Mouse (Mus musculus) spleen, adult 12 weeks (tissue): Measurements from ENCODE around the gene Kcnc3.

Experiments
- DNase-seq: peaks from one replicate; pipeline ENCODE4 v3.0.0; 2022; ENCODE audit warnings: low spot score

The Kcnc3 gene

DNA sequence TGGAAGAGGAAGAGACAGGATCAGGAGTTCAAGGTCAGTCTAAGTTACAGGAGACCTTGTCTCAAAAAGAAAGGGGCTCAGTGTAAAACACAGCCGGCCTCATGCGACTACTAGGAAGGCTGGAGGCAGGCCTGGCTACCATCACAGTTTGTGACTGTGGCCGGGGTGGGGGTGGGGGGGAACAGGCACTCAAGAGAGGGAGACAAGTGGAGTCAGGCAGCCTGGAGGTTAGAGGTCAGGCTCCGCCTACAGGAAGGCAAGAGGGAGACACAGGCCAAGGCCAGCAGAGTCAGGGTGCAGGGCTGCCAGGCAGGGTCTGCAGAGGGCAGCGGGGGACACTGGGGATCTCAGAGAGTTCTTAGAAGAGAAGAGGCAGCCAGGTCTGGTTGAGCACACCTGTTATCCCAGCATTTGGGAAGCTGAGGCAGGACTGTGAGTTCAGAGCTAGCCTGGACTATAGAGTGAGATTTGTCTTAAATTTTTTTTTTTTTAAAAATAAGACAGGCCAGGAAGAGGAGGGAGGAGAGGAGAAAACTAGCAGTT is 6.6 kb downstream of the Kcnc3 start:
- DNase-seq: no peak

DNA sequence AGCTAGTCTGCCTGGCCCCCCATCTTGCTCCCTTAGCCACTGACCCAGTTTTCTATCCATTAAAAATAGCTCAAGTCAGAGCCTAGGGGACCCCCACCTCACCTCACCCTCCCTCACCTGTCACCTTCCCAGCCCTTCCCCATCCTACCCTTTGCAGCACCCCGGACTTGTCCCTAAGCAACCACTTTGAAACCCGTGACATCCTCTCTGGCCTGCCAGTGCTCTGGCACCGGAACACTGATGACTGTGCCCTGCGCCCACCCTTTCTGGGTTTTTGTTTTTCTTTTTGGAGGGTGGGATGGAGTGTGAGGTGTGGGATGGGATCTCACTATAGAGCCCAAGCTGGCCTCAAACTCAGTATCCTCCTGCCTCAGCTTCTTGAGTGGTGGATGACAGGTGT is 7.2 kb downstream of the Kcnc3 start:
- no peak for DNase-seq

- DNase-seq: no peak
Measured at GRCm38 (mm10) chr7:44598336-44598735, 7.9 kb downstream of the Kcnc3 start.

DNA sequence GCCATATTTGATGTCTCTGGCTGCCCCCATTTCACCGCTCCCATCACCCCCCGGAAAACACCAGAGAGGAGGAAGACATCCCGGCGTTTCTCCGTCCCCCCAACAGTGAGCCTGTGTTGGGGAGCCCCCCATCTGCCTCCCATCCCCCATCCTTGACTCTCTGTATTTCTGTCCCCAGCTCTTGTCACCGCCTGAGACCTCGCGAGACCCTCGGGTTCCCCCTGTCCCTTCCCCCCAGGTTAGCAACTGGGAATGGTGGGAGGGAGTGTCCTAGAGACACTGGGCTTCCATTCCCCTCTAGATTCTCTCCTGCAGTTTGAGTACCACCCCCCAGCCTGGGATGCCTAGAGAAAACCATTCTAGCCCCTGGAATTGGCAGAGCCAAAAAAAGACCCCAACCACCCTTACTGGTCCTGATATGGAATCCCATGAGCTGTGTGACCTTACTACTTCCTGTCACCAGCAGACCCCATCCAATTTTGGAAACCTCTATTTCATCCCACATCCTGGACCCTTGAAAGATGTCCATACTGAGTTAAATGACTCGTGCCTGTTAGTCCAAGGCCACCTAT is 10.3 kb downstream of the Kcnc3 start:
- DNase-seq: no peak

DNA sequence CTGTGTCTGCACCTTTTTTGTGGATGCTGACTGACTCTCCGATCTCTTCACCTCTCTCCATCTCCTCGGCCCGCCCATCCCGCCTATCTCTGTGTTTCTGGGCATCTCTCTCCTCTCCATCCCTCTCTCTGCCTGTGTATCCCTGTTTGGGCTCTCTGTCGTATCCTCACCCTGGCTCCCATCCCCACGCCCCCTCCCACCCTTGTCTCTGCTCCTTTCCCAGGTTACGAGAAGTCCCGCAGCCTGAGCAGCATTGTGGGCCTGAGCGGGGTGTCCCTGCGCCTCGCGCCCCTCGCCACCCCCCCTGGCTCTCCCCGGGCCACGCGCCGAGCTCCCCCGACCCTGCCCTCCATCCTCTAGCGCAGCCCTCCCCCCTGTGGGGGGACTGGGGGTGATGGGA is 11.2 kb downstream of the Kcnc3 start:
- DNase-seq: no peak

GRCm38 (mm10) chr7:44602443-44602842 is 12.0 kb downstream of the Kcnc3 start:
- DNase-seq: no peak

- DNase-seq: no peak
Measured at GRCm38 (mm10) chr7:44603186-44603855, 12.9 kb downstream of the Kcnc3 start.

- no peak for DNase-seq
Measured at GRCm38 (mm10) chr7:44604139-44604606, 13.7 kb downstream of the Kcnc3 start.

DNA sequence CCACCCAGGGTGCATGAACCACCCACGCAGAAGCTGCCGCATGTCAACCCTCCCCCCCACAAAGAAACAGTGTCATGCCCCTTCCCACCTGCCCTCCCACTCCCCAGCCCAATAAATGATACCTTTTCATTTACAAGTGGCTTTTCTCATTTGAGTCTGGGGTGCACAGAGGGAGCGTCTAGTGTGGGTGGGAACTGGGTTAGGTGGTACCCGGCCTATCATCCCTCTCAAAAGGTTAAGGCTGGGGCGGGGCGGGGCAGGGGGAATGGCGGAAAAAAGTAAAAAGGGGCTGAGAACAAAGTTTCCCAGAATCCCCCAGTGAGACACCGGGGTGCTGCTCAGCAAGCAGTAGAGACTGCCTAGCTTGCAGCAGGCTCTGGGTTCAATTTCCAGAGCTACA is 14.2 kb downstream of the Kcnc3 start:
- DNase-seq: no peak

DNA sequence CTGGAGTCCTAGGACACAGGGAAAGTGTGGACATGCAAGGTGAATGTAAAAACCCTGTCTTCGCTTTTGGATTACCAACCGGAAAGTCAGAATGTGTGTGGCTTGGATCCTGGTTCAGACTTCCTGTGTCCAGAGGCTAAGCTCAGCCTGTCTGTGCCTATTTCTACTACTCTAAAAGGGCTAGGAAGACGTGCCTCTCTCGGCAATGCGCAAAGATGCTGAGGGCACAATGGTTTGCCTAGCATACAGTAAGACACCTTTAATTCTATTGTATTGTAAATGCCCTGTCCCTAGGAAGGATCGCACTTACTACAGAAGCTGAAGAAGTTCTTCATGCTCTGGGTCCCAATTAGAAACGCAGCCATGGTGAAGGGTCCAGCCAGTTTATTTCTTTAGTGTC is 15.0 kb downstream of the Kcnc3 start:
- no peak for DNase-seq

GRCm38 (mm10) chr7:44606171-44606901 is 15.9 kb downstream of the Kcnc3 start:
- no peak for DNase-seq

GRCm38 (mm10) chr7:44612192-44612591 is 21.7 kb downstream of the Kcnc3 start:
- no peak for DNase-seq

DNA sequence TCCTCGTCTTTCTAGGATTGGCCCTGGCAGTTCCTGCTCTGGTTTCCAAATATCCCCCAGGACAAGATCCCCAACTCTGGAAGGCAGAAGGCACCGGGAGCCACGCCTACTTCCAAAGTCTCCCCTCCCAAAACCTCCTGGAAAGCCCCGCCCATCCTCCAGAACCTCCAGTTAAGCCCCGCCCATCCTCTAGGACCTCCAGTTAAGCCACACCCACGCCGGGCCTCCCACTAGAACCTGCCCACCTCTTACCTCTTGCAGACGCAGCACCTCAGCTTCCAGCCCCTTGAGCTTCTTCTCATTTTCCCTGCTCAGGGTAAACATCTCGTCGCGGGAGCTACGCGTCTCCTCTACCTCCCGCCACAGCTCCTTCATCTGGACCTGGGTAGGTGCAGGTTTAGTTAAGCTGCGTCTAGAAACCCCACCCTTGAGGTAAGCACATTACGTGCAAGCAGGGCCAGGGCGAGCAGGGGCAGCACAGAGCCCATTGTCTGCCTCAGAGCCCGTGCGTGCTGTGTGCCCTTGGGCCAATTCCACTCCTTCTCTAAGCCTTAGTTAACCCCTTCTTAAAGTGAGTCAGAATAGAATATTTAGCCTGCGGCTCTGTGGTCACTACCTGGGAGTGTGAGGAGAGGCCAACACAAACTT is 23.7 kb downstream of the Kcnc3 start:
- no peak for DNase-seq

DNA sequence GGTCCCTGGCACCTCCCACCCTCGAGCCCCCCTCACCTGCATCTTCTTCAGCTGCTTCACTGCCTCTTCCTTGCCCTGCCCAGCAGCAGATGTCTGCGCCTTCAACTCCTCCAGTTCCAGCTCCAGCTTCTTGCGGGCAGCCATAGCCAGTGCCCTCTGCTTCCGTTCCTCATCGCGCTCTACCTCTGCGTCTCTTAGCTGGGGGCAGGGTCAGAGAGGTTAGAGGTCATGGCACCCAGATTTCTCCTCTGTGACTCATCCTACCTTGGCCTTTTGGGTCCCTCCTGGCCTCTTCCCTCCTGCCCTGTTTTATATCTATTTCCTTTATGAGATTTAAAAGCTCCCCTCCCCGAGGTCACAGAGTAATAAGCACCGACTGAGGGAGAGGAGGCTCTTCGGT is 24.8 kb downstream of the Kcnc3 start:
- DNase-seq: no peak

DNA sequence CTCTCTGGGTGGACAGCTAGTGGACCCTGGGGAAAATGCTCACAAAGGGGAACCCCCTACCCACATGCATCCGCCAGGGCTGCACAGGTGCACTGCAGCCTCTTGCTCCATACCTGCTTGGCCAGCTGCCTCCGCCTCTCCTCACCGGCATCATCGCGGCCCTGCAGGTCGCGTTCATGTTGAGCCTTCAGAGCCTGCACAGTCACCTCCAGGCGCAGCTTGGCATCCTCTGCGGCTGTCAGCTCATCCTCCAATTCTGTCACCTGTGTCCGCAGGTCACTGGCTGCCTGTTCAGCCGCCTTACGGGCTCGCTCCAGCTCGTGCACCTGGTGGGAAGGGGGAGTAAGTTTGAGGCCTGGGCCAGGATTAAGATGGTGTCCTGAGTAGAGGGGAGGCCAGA is 25.5 kb downstream of the Kcnc3 start:
- DNase-seq: no peak

GRCm38 (mm10) chr7:44617059-44617458 is 26.6 kb downstream of the Kcnc3 start:
- DNase-seq: no peak

- DNase-seq: no peak
Measured at GRCm38 (mm10) chr7:44623714-44624542, 33.5 kb downstream of the Kcnc3 start.

GRCm38 (mm10) chr7:44624543-44624826 is 34.0 kb downstream of the Kcnc3 start:
- no peak for DNase-seq

- DNase-seq: no peak
Measured at GRCm38 (mm10) chr7:44624828-44625227, 34.4 kb downstream of the Kcnc3 start.

GRCm38 (mm10) chr7:44625241-44626067 is 35.0 kb downstream of the Kcnc3 start:
- DNase-seq: no peak

DNA sequence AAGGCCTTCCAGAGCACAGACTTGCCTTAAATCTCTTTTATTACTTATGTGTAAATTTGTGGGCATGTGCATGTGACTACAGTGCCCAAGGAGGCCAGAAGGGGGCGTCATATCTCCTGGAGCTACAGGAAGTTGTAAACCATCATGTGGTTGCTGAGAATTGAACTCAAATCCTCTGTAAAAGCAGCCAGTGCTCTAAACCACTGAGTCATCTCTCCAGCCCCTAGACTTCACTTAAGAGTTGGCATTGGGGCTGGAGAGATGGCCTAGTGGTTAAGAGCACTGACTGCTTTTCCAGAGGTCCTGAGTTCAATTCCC is 35.6 kb downstream of the Kcnc3 start:
- no peak for DNase-seq
